In the genomic region with DNA sequence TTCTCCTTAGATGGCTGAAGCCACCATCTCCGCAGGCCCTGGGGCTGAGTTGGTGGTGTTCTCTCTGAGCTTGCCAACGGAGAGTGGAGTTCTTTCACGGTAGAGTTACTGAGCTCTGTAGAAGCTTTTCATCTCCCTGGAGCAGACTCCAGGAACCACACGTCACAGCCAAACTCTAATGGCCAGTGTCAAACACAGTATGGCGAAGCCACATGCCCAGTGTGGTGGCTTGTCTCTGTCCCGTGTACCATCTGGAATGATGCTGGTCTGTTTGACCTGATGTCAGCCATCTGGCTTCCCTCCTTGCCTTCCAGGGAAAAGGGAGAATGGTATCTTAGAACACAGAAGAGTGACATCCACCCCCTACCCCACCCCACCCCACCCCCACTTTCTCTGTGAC, we compare ENCODE assay signal across 14 mouse cellular contexts. TPM values are rescaled to one million over a fixed set of nuclear protein-coding genes. Genes with fewer than 3 reads are reported as not detected.
"Had no signal": no experiment of that assay in that cellular context is flagged by ENCODE, and none has a peak within 500 bp of the region (broad histone marks: within the 10 kb centered on the region; RNA-seq: fewer than 3 reads in every experiment).

No protein-coding gene starts in this region.

- H3K27me3 ChIP-seq: limb, embryonic 15.5 days; liver, embryonic 12.5 days; midbrain, embryonic 15.5 days; stomach, embryonic 15.5 days had no signal

- H3K4me3 ChIP-seq: limb, embryonic 15.5 days; liver, embryonic 12.5 days; megakaryocyte, embryonic 14.5 days; midbrain, embryonic 15.5 days; stomach, embryonic 15.5 days had no signal

- DNase-seq: kidney, postnatal 14 days; lung, embryonic 14.5 days; lung, postnatal 14 days; right cerebral cortex, postnatal 14 days; thymus, postnatal 4 days had no signal

- H3K4me2 ChIP-seq: limb, embryonic 15.5 days; liver, embryonic 12.5 days; lung, embryonic 14.5 days; midbrain, embryonic 11.5 days; midbrain, embryonic 15.5 days; stomach, embryonic 15.5 days had no signal

- H3K4me1 ChIP-seq: liver, embryonic 12.5 days; megakaryocyte, embryonic 14.5 days; midbrain, embryonic 15.5 days; stomach, embryonic 15.5 days had no signal

- H3K9me3 ChIP-seq: limb, embryonic 15.5 days; liver, embryonic 12.5 days; midbrain, embryonic 15.5 days; stomach, embryonic 15.5 days had no signal

- H3K27ac ChIP-seq: limb, embryonic 15.5 days; liver, embryonic 12.5 days; macrophage; midbrain, embryonic 15.5 days; stomach, embryonic 15.5 days had no signal

- ATAC-seq: liver, embryonic 12.5 days; midbrain, embryonic 15.5 days had no signal

- H3K9ac ChIP-seq: limb, embryonic 15.5 days; liver, embryonic 12.5 days; lung, embryonic 14.5 days; midbrain, embryonic 15.5 days; stomach, embryonic 15.5 days had no signal

RNA-seq across cellular contexts. Expression of a gene that starts 25.8 kb away (rescaled TPM):
- polyA plus RNA-seq: lung, embryonic 14.5 days; macrophage; spleen, adult 2 months; testis, adult 2 months had no signal
